In the genomic region with DNA sequence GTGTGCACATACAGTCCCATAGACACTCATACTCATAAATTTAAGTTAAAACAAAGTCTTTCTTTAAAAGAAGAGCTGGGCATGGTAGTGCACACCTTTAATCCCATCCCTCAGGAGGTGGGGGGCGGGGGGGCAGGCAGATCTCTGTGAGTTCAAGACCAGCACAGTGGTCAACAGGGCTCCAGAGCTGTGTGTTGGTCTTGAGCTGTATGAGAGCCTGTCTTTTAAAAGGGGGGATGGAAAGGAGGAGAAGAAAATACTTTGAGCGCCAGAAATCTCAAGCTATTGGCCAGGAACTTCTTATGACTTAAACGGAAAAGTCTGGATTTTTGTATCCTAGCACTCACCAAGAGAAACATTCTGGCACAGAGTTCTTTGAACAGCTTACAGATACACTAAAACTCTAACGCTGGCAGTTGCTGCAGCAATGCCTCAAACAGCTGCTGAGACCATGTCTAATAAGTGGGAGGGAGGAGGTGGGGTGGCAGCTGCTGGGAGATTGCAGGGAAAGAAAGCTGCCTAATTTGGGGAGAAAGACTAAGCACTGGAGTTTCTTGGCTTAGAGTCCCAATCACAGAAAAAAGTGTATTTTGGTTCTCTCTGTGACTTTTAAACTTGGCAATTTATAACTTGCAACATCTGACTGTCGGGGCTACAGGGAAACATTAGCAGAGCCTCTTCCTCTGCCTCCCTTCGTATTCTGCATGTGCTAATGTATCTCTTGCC, we compare ENCODE assay signal across 8 mouse cellular contexts.
DNase-seq lines count a peak whose midpoint lies in the region; ATAC-seq lines count a peak whose summit lies in the region.

No protein-coding gene starts in this region.

- no peak overlapping the region for H3K4me2 ChIP-seq in midbrain, embryonic 15.5 days

- H3K36me3 ChIP-seq in midbrain, embryonic 10.5 days = no peaks in the 10 kb centered on the region
- no peaks in the 10 kb centered on the region for H3K36me3 ChIP-seq in midbrain, embryonic 15.5 days (replicated peaks)

- ATAC-seq in midbrain, embryonic 15.5 days (replicated peaks) = no peak

- peaks cover 30% of the 10 kb centered on the region for H3K4me1 ChIP-seq in midbrain, embryonic 10.5 days
- H3K4me1 ChIP-seq in midbrain, embryonic 15.5 days = 0 out of 2 replicates have a peak, but pooled peaks cover 5% of the 10 kb centered on the region

- no peaks in the 10 kb centered on the region for H3K27me3 ChIP-seq in midbrain, embryonic 10.5 days (ENCODE audit: low read depth, poor library complexity, severe bottlenecking)
- no peaks in the 10 kb centered on the region for H3K27me3 ChIP-seq in midbrain, embryonic 15.5 days (replicated peaks)

- H3K4me3 ChIP-seq in midbrain, embryonic 10.5 days = no peak overlapping the region
- no peak overlapping the region for H3K4me3 ChIP-seq in midbrain, embryonic 15.5 days

- no peak for DNase-seq in midbrain, embryonic 10.5 days (ENCODE audit: low spot score)
- peak; percentile 82 to 85 for DNase-seq in frontal cortex, adult 2 months (ENCODE audit: extremely low spot score in 1 of 2, low spot score in 1 of 2)
- DNase-seq in layer of hippocampus, adult 9-11 months = peak; percentile 91
- peak; percentile 69 for DNase-seq in retina, postnatal 1 day
- DNase-seq in natural killer cell, adult 2 months (ENCODE audit: low spot score in 2 of 2) = no peak
- no peak for DNase-seq in urinary bladder, postnatal 25 days (ENCODE audit: low spot score)
- no peak for DNase-seq in cerebellum, postnatal 36 days

- no peaks in the 10 kb centered on the region for H3K9me3 ChIP-seq in midbrain, embryonic 10.5 days (replicated peaks)
- H3K9me3 ChIP-seq in midbrain, embryonic 15.5 days = no peaks in the 10 kb centered on the region

- WGBS in midbrain, embryonic 10.5 days = 75% methylated on average over 6 of the region's 6 CpGs
- 55% methylated on average over 6 of the region's 6 CpGs for WGBS in midbrain, embryonic 15.5 days

- H3K27ac ChIP-seq in midbrain, embryonic 10.5 days (replicated peaks) = peak overlapping the region; percentile 61; the same call in 1 of the 2 replicates
- no peak overlapping the region for H3K27ac ChIP-seq in midbrain, embryonic 15.5 days

- no peak overlapping the region for H3K9ac ChIP-seq in midbrain, embryonic 15.5 days

Comparison
In these comparisons a context has a peak if more than half of its experiments do, and no peak if none do; other contexts are left out.
1. DNase-seq: peak in frontal cortex, adult 2 months (2 of 2), layer of hippocampus, adult 9-11 months (single experiment) and retina, postnatal 1 day (single experiment); none in midbrain, embryonic 10.5 days (single experiment), natural killer cell, adult 2 months (0 of 2), urinary bladder, postnatal 25 days (single experiment) and cerebellum, postnatal 36 days (0 of 2).